Mouse (Mus musculus) liver, adult 2 months (tissue): ENCODE measurements around the gene Rab5c. TPM values are rescaled to one million over a fixed set of nuclear protein-coding genes. Genes with fewer than 3 reads are reported as not detected.

ENCODE experiments used
- DNase-seq: peaks from one replicate; pipeline ENCODE4 v3.0.0-alpha.2; 2011; ENCODE audit warnings: low read depth, low spot score; ENCODE audit errors: extremely low read depth
- H3K27ac ChIP-seq: fragments of 200-500 bp; replicated peaks from 2 replicates; pipeline ENCODE4 v1.5.1; 2012; ENCODE audit warnings: low read depth, mild to moderate bottlenecking, control low read depth, inconsistent platforms, low read length; ENCODE audit not compliant: insufficient read depth
- H3K27me3 ChIP-seq: fragments of 200-500 bp; 2 replicates; pipeline ENCODE4 v1.6.1; 2012; ENCODE audit warnings: mild to moderate bottlenecking, moderate library complexity, low read length, inconsistent platforms; ENCODE audit not compliant: control insufficient read depth, insufficient read depth
- H3K36me3 ChIP-seq: fragments of 200-500 bp; 2 replicates; pipeline ENCODE4 v1.6.1; 2012; ENCODE audit warnings: low read length, inconsistent platforms; ENCODE audit not compliant: control insufficient read depth, insufficient read depth
- H3K4me1 ChIP-seq: fragments of 200-500 bp; 2 replicates; pipeline ENCODE4 v1.6.1; 2011; ENCODE audit warnings: low read length; ENCODE audit not compliant: control insufficient read depth, insufficient read depth
- H3K4me3 ChIP-seq: fragments of 200-500 bp; 2 replicates; pipeline ENCODE4 v1.5.1; 2011; ENCODE audit warnings: low read depth, mild to moderate bottlenecking, control low read depth, low read length, moderate library complexity; ENCODE audit not compliant: insufficient read depth
- H3K79me2 ChIP-seq: fragments of 200-500 bp; 2 replicates; pipeline ENCODE4 v1.6.1; 2012; ENCODE audit warnings: inconsistent platforms, mild to moderate bottlenecking, low read length, moderate library complexity; ENCODE audit not compliant: control insufficient read depth, insufficient read depth
- H3K9ac ChIP-seq: fragments of 200-500 bp; 2 replicates; pipeline ENCODE4 v1.6.1; 2012; ENCODE audit warnings: low read depth, mild to moderate bottlenecking, control low read depth, inconsistent platforms, low read length
- CTCF ChIP-seq: fragments of 200-500 bp; IDR thresholded peaks from 2 replicates; pipeline ENCODE4 v1.5.1; 2011; ENCODE audit warnings: low read depth, low read length, control low read depth
- POLR2A ChIP-seq: fragments of 200-500 bp; IDR thresholded peaks from 2 replicates; pipeline ENCODE4 v1.6.1; 2011; ENCODE audit warnings: low read length, control low read depth; ENCODE audit not compliant: insufficient read depth; ENCODE audit errors: extremely low read depth
- WGBS: fragments of 180-500 bp; shearing (Covaris S2); methylation state at CpG from one replicate; pipeline ENCODE4 v1.1.7; 2018; 5-methylcytosine and 5-hydroxymethylcytosine counted together
- polyA plus RNA-seq: library from polyadenylated mRNA; depleted of rRNA; stranded (reverse); fragments of >200 nt; gene quantifications from 2 replicates; pipeline ENCODE4 v1.2.3, GENCODE M21; 2012; rRNA removed
- total RNA-seq: library from RNA; depleted of rRNA; stranded (reverse); fragments of >200 nt; gene quantifications from 2 replicates; pipeline ENCODE4 v1.2.3, GENCODE M21; 2014; rRNA removed

Rab5c gene
- total and polyA plus RNA-seq, 2 experiments, result 71.3 to 149 TPM

DNA sequence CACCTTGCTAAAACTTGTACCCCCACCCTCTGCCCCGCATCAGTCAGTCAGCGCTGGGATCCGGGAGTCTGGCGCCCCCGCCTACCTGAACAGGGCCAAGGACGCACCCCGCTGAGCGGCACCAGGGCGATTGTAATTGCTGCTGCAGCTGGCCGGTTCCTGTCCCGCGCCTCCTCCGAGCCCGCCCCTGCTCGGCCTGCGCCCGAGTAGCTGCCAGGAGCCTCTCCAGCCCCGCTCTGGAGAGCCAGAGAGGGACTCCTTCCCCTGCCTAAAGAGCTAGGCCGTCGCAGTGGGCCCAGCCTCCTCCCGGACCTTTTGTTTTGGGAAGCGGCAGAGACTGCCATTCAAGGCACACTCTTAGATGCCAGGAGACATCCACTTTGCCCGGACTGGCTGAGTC, 64.8 kb downstream of the Rab5c start:
- no peak for DNase-seq
- H3K27ac ChIP-seq, result no peak overlapping the region
- TF ChIP-seq CTCF (no peak), POLR2A (no peak)
- H3K36me3 ChIP-seq, result no peaks in the 10 kb centered on the region
- no peaks in the 10 kb centered on the region for H3K4me1 ChIP-seq
- 0 out of 2 replicates have a peak, but pooled peaks cover 6% of the 10 kb centered on the region for H3K27me3 ChIP-seq
- no peaks in the 10 kb centered on the region for H3K79me2 ChIP-seq
- WGBS, result 17% methylated on average over 23 of the region's 23 CpGs
- no peak overlapping the region for H3K9ac ChIP-seq
- H3K4me3 ChIP-seq, result no peak overlapping the region

DNA sequence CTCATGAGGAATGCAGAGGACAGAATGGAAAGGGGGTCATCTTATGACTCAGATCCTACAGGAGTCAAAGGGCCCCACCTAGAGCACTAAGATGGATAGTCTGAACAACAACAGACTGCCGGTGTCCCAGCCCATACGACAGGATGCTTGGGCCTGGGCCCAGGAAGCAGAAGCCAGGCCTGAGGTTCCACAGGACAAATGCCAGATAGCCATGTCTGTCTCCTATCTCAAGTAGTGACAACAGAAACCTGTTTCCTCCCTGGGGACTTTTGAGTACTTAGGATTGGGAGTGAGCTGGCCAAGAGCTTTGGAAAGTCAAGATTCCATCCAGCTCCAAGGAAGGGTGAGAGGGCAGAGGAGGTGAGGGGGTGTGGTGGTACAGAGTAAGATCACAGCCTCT, 66.1 kb downstream of the Rab5c start:
- TF ChIP-seq CTCF (no peak), POLR2A (no peak)
- 59% methylated on average over 2 of the region's 2 CpGs for WGBS
- DNase-seq, result no peak
- Histone ChIP-seq H3K36me3 (no peaks in the 10 kb centered on the region), H3K4me3 (no peak overlapping the region), H3K4me1 (no peaks in the 10 kb centered on the region), H3K27me3 (0 out of 2 replicates have a peak, but pooled peaks cover 6% of the 10 kb centered on the region), H3K79me2 (no peaks in the 10 kb centered on the region), H3K27ac (no peak overlapping the region), H3K9ac (no peak overlapping the region)

DNA sequence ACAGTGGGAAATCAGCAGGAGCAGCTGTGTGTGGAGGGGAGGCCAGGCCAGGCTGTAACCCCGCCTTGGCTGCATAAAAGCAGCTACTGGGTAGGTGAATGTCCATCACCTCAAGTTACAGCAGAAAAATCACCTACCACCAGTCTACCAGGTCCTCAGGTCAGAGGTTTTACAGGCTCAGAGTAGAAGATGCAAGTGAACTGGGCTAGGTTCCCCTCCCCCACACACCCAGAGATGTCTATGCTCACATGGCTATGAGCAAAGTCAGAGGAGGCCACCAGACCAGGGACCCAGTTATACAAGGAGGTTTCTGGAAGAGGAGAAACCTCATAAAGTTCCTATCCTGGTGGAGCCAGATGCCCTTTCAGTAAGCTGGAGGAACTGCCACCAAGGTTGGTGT, 67.0 kb downstream of the Rab5c start:
- WGBS, result 100% methylated on average over 1 of the region's 1 CpGs
- DNase-seq, result no peak

More for the DNA sequence above, 67.0 kb downstream of the Rab5c start:
- no peak overlapping the region for H3K27ac ChIP-seq
- H3K79me2 ChIP-seq, result no peaks in the 10 kb centered on the region
- H3K4me1 ChIP-seq, result no peaks in the 10 kb centered on the region
- TF ChIP-seq CTCF (no peak), POLR2A (no peak)
- H3K27me3 ChIP-seq, result 0 out of 2 replicates have a peak, but pooled peaks cover 6% of the 10 kb centered on the region
- no peak overlapping the region for H3K9ac ChIP-seq
- no peak overlapping the region for H3K4me3 ChIP-seq
- H3K36me3 ChIP-seq, result no peaks in the 10 kb centered on the region

Other genes starting within 250 kb of the Rab5c start
- 205 and 272 TPM in 2 replicates for gene Acly, start 210.2 kb downstream of the Rab5c start, total RNA-seq
- gene Acly, start 210.2 kb downstream of the Rab5c start, polyA plus RNA-seq, result 118 and 124 TPM in 2 replicates
- 0.28 and 0.40 TPM in 2 replicates for gene Ttc25, start 192.6 kb downstream of the Rab5c start, total RNA-seq
- 0.04 and 0.05 TPM in 2 replicates for gene Ttc25, start 192.6 kb downstream of the Rab5c start, polyA plus RNA-seq
- gene Cnp, start 163.3 kb downstream of the Rab5c start, total RNA-seq, result 10.1 and 11.6 TPM in 2 replicates
- gene Cnp, start 163.3 kb downstream of the Rab5c start, polyA plus RNA-seq, result 11.0 and 17.3 TPM in 2 replicates
- 13.7 and 16.0 TPM in 2 replicates for gene Nkiras2, start 119.0 kb downstream of the Rab5c start, total RNA-seq
- 32.0 and 33.4 TPM in 2 replicates for gene Nkiras2, start 119.0 kb downstream of the Rab5c start, polyA plus RNA-seq
- 40.9 and 44.7 TPM in 2 replicates for gene Dnajc7, start 118.0 kb downstream of the Rab5c start, total RNA-seq
- 16.1 and 16.7 TPM in 2 replicates for gene Dnajc7, start 118.0 kb downstream of the Rab5c start, polyA plus RNA-seq
- not detected in 2 replicates for gene Zfp385c, start 45.8 kb downstream of the Rab5c start, total RNA-seq
- not detected in 2 replicates for gene Zfp385c, start 45.8 kb downstream of the Rab5c start, polyA plus RNA-seq
- 8.1 and 11.9 TPM in 2 replicates for gene Dhx58, start 33.9 kb downstream of the Rab5c start, total RNA-seq
- gene Dhx58, start 33.9 kb downstream of the Rab5c start, polyA plus RNA-seq, result 9.2 and 16.3 TPM in 2 replicates
- gene Kat2a, start 25.8 kb downstream of the Rab5c start, total RNA-seq, result 3.3 and 4.9 TPM in 2 replicates
- gene Kat2a, start 25.8 kb downstream of the Rab5c start, polyA plus RNA-seq, result 16.1 and 18.9 TPM in 2 replicates
- gene Hspb9, start 24.4 kb downstream of the Rab5c start, total RNA-seq, result not detected in 2 replicates
- gene Hspb9, start 24.4 kb downstream of the Rab5c start, polyA plus RNA-seq, result not detected in 2 replicates
- not detected in 2 replicates for gene Kcnh4, start 21.7 kb upstream of the Rab5c start, total RNA-seq
- not detected in 2 replicates for gene Kcnh4, start 21.7 kb upstream of the Rab5c start, polyA plus RNA-seq
- gene Hcrt, start 24.7 kb upstream of the Rab5c start, total RNA-seq, result not detected in 2 replicates
- not detected in 2 replicates for gene Hcrt, start 24.7 kb upstream of the Rab5c start, polyA plus RNA-seq
- gene Ghdc, start 32.7 kb upstream of the Rab5c start, total RNA-seq, result 7.1 and 8.5 TPM in 2 replicates
- 17.0 and 17.5 TPM in 2 replicates for gene Ghdc, start 32.7 kb upstream of the Rab5c start, polyA plus RNA-seq
- 31.8 and 33.0 TPM in 2 replicates for gene Stat5b, start 112.5 kb upstream of the Rab5c start, total RNA-seq
- 32.0 and 35.2 TPM in 2 replicates for gene Stat5b, start 112.5 kb upstream of the Rab5c start, polyA plus RNA-seq
- 6.9 and 7.8 TPM in 2 replicates for gene Stat5a, start 121.1 kb upstream of the Rab5c start, total RNA-seq
- gene Stat5a, start 121.1 kb upstream of the Rab5c start, polyA plus RNA-seq, result 15.0 and 18.0 TPM in 2 replicates
- 58.5 and 76.4 TPM in 2 replicates for gene Stat3, start 201.3 kb upstream of the Rab5c start, total RNA-seq
- 48.7 and 60.4 TPM in 2 replicates for gene Stat3, start 201.3 kb upstream of the Rab5c start, polyA plus RNA-seq
- 3.8 and 4.1 TPM in 2 replicates for gene Cavin1, start 232.7 kb upstream of the Rab5c start, total RNA-seq
- gene Cavin1, start 232.7 kb upstream of the Rab5c start, polyA plus RNA-seq, result 3.9 and 4.0 TPM in 2 replicates